Mouse (Mus musculus) embryonic fibroblast, embryonic 13.5 days (primary cell): ENCODE measurements around the gene Shank1.

Source experiments
- CTCF ChIP-seq: IDR thresholded peaks from 2 replicates; pipeline ENCODE4 v1.5.1; 2011; ENCODE audit warnings: mild to moderate bottlenecking, control low read depth, low read length, moderate library complexity, borderline replicate concordance; ENCODE audit not compliant: insufficient read depth
- POLR2A ChIP-seq: IDR thresholded peaks from 2 replicates; pipeline ENCODE4 v1.6.1; 2011; ENCODE audit warnings: low read depth, mild to moderate bottlenecking, control low read depth, low read length, moderate library complexity

- TF ChIP-seq CTCF (no peak), POLR2A (no peak)
These were observed 72.5 kb downstream of the Shank1 start for GRCm38 (mm10) chr7:44382541-44382940.
